Mouse (Mus musculus) cerebellum, adult 2 months (tissue): ENCODE results near the gene Amotl1.

Source experiments
- CTCF ChIP-seq: fragments of 200-500 bp; IDR thresholded peaks from 2 replicates; pipeline ENCODE4 v1.5.1; 2011; ENCODE audit warnings: low read depth, mild to moderate bottlenecking, control low read depth, low read length, moderate library complexity, borderline replicate concordance; ENCODE audit not compliant: insufficient read depth
- POLR2A ChIP-seq: fragments of 200-500 bp; IDR thresholded peaks from 2 replicates; pipeline ENCODE4 v1.6.1; 2011; ENCODE audit warnings: low read length, control low read depth, borderline replicate concordance; ENCODE audit not compliant: insufficient read depth

DNA sequence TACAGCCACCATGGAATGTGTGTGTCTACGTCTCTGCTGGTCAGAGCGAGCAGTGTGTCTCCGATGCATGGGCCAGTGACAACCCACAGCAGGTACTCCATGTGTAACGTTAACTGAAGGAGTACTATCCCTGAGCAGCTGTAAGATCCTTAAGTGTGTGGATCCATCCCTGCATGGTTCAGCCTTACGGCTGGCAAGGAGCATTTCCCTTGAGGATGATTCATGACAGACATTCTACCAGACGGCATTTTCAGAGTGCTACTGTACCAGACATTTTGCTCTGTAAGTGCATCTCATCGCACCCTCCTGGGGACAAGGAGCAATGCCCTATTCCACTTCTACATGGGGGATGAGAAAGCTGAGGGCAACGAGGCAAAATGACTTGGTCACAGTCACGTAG lies 84.9 kb downstream of the Amotl1 start:
- TF ChIP-seq CTCF (no peak), POLR2A (no peak)
